Mouse (Mus musculus): ENCODE data around the gene Eri2. TPM values are rescaled to one million over a fixed set of nuclear protein-coding genes. Genes with fewer than 3 reads are reported as not detected.
A peak's percentile ranks its signal among the peaks of the same experiment; 100 is the strongest.
"Not testable (repeated sequence)": the region's sequence is repeated elsewhere in the genome, so short reads cannot be mapped to it uniquely, and the experiment has no call there.

The Eri2 gene
- polyA plus RNA-seq, 1 experiment from 2014 or later, result 16.6 TPM

DNA sequence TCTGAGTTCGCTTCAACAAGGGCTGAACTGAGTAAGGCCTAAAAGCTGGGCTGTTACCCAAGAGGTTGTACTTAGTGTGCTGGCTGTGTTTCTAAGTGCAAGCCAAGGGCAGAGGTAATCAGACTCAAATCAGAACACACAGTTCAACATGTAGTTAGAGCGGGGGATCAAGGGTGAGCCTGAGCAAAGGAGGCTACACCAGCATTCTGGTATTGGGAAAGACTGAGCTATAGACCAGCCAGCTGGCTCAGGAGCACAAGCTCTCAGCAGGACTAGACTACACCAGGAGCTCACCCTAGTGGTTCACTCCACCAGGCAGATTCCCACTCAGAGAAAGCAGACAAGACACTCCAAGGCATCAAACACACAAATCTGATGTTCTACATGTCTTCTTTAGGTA, 10.4 kb downstream of the Eri2 start:
- Histone ChIP-seq H3K4me1 (peaks cover 21% of the 10 kb centered on the region), H3K9ac (no peak overlapping the region), H3K36me3 (peaks cover 46% of the 10 kb centered on the region), H3K27me3 (replicated peaks) (no peaks in the 10 kb centered on the region), H3K9me3 (replicated peaks) (no peaks in the 10 kb centered on the region), H3K4me2 (no peak overlapping the region), H3K4me3 (no peak overlapping the region), H3K27ac (no peak overlapping the region)
- no peak for ATAC-seq
- 79% methylated on average over 2 of the region's 2 CpGs for WGBS (ENCODE audit: insufficient replicate concordance)

GRCm38 (mm10) chr7:119769895-119770294, 24.0 kb downstream of the Eri2 start:
- Histone ChIP-seq H3K4me1 (no peaks in the 10 kb centered on the region), H3K36me3 (no peaks in the 10 kb centered on the region), H3K9me3 (replicated peaks) (no peaks in the 10 kb centered on the region), H3K4me2 (no peak overlapping the region), H3K4me3 (no peak overlapping the region), H3K27ac (no peak overlapping the region), H3K9ac (no peak overlapping the region), H3K27me3 (replicated peaks) (no peaks in the 10 kb centered on the region)
- 81% methylated on average over 8 of the region's 8 CpGs for WGBS (ENCODE audit: insufficient replicate concordance)
- ATAC-seq, result no peak

- H3K4me2 ChIP-seq, result no peak overlapping the region
- H3K9me3 ChIP-seq (replicated peaks), result no peaks in the 10 kb centered on the region
- no peak for ATAC-seq
- H3K9ac ChIP-seq, result no peak overlapping the region
- H3K4me1 ChIP-seq, result no peaks in the 10 kb centered on the region
- no peaks in the 10 kb centered on the region for H3K27me3 ChIP-seq (replicated peaks)
- H3K36me3 ChIP-seq, result no peaks in the 10 kb centered on the region
- no peak overlapping the region for H3K4me3 ChIP-seq
- 61% methylated on average over 6 of the region's 6 CpGs for WGBS (ENCODE audit: insufficient replicate concordance)
- no peak overlapping the region for H3K27ac ChIP-seq
Measured at GRCm38 (mm10) chr7:119766996-119767395, 26.9 kb downstream of the Eri2 start.

DNA sequence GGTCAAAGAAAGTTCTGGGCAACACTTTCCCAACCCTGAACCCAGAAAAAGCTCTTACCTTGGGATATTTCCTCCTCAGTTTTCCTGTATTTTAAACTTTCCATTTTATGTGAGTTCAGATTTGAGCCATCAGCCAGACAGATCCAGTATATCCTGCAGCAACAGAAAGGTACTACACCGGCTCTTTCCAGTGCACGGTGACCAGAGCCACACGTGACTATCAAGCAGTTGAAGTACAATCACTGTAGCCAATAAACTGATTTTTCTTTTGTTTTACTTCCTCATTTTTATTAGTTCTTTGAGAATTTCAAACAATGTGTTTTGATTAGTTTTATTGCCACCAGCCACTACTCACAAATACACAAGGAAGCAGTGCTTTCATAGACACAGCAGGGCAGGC, 29.5 kb downstream of the Eri2 start:
- Histone ChIP-seq H3K27ac (no peak overlapping the region), H3K27me3 (replicated peaks) (no peaks in the 10 kb centered on the region), H3K4me1 (no peaks in the 10 kb centered on the region), H3K9me3 (replicated peaks) (no peaks in the 10 kb centered on the region), H3K36me3 (no peaks in the 10 kb centered on the region), H3K4me2 (no peak overlapping the region), H3K9ac (no peak overlapping the region), H3K4me3 (no peak overlapping the region)
- ATAC-seq, result no peak
- 78% methylated on average over 3 of the region's 3 CpGs for WGBS (ENCODE audit: insufficient replicate concordance)

GRCm38 (mm10) chr7:119762166-119762697, 31.6 kb downstream of the Eri2 start:
- no peak for ATAC-seq
- H3K9me3 ChIP-seq (replicated peaks), result no peaks in the 10 kb centered on the region
- no peak overlapping the region for H3K4me3 ChIP-seq
- no peaks in the 10 kb centered on the region for H3K36me3 ChIP-seq
- H3K4me1 ChIP-seq, result no peaks in the 10 kb centered on the region
- WGBS (ENCODE audit: insufficient replicate concordance), result 43% methylated on average over 4 of the region's 4 CpGs
- no peaks in the 10 kb centered on the region for H3K27me3 ChIP-seq (replicated peaks)
- H3K9ac ChIP-seq, result no peak overlapping the region
- H3K4me2 ChIP-seq, result no peak overlapping the region
- no peak overlapping the region for H3K27ac ChIP-seq

DNA sequence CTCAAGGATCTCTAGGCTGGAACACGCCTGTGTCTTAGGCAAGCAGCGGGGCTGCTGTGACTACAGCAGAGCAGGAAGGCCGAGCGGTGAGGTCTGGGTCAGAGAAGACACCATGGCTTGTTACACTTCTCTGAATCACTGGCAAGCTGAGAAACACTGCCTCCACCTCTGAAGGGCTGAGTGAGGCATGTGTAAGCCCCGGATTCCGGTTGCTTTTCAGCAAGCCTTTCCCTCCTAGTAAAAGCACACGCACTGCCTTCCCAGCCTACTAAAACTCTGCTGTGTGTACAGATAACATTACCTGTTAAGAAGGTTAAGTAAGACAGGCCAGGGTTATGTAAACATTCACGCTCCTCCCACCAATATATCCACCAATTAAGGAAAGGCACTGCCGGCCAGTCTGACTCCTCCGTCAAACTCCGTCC, 33.3 kb downstream of the Eri2 start, which contains the start of gene Acsm3:
Gene Acsm3, plus strand, starts transcription at position 397 of the 425 bp plus-strand sequence.
- whole genome bisulfite sequencing (ENCODE audit: insufficient replicate concordance), result 53% methylated on average over 11 of the region's 11 CpGs
- no peak within 1 kb of the TSS for H3K4me3 ChIP-seq

DNA sequence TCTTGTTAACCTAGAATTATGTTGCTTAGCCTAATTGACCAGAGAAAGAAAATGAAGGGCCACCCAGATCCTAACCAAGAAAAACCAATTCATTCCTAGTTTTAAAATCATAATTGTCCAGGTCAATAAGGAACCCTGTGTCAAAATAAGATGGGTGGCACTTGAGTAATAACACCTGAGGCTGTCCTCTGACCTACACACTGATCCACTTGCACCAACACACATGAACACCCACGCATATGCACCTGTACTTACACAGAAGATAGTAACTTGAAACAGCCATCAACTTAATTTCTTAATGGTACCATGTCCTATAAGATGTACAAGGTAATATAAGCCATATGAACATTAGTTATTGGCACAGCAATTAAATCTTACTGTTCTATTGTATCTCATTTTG, 40.2 kb downstream of the Eri2 start:
- WGBS (ENCODE audit: insufficient replicate concordance), result 67% methylated on average over 1 of the region's 1 CpGs

More for the DNA sequence above, 33.3 kb downstream of the Eri2 start, which contains the start of gene Acsm3:
- no peaks in the 10 kb centered on the region for H3K4me1 ChIP-seq
- no peaks in the 10 kb centered on the region for H3K27me3 ChIP-seq (replicated peaks)
- peak; percentile 46; the same call in 1 of the 2 replicates for ATAC-seq
- no peaks in the 10 kb centered on the region for H3K36me3 ChIP-seq
- H3K9me3 ChIP-seq (replicated peaks), result no peaks in the 10 kb centered on the region
- H3K9ac ChIP-seq, result no peak within 1 kb of the TSS
- no peak within 1 kb of the TSS for H3K27ac ChIP-seq
- peak within 1 kb of the TSS; percentile 12; the same call in 1 of the 2 replicates for H3K4me2 ChIP-seq

DNA sequence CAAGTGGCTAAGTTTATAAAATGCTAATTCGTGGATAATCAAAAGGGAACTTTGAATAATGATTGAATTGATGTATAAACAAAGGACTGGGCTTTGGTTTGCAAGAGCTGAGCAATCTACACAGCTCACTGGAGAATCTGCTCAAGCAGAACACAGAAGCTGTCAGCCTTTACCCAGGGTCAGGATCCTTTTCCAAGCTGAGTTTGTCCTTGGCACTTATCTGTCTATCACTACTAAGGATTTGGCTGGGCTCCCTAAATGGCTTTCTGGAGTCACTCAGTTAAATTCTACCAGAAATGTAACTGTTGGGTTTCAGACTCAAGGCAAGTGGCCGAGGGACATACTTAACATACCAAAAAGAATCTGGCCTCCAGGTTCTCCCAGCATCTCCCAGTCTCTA, 43.9 kb downstream of the Eri2 start:
- Histone ChIP-seq H3K4me2 (no peak overlapping the region), H3K36me3 (no peaks in the 10 kb centered on the region), H3K4me3 (no peak overlapping the region), H3K27ac (no peak overlapping the region), H3K4me1 (no peaks in the 10 kb centered on the region), H3K27me3 (replicated peaks) (no peaks in the 10 kb centered on the region), H3K9me3 (replicated peaks) (no peaks in the 10 kb centered on the region), H3K9ac (no peak overlapping the region)
- 34% methylated on average over 2 of the region's 2 CpGs for WGBS (ENCODE audit: insufficient replicate concordance)
- no peak for ATAC-seq

More for the DNA sequence above, 40.2 kb downstream of the Eri2 start:
- no peaks in the 10 kb centered on the region for H3K9me3 ChIP-seq (replicated peaks)
- H3K4me3 ChIP-seq, result no peak overlapping the region
- ATAC-seq, result no peak
- no peaks in the 10 kb centered on the region for H3K4me1 ChIP-seq
- no peaks in the 10 kb centered on the region for H3K27me3 ChIP-seq (replicated peaks)
- no peaks in the 10 kb centered on the region for H3K36me3 ChIP-seq
- H3K9ac ChIP-seq, result no peak overlapping the region
- H3K27ac ChIP-seq, result no peak overlapping the region
- no peak overlapping the region for H3K4me2 ChIP-seq

DNA sequence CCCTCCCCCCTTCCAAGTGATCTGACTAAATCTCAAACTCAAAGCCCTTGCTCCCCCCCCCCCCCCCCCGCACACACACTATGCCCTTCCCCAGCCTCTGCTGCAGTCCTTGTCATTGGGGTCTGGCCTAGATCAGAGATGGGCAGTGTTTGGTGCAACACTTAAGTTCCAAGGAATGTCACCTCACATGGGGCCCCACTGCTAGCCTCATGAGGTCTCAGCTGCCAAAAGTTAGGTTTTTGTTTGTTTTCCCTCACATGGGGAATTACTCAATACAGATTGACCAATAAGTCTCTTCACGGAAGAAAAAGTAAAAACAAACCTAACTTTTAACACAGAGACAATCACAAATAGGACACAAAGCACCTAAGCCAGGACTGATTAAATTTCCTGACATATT, 45.1 kb downstream of the Eri2 start:
- Histone ChIP-seq H3K9ac (no peak overlapping the region), H3K36me3 (no peaks in the 10 kb centered on the region), H3K27ac (no peak overlapping the region), H3K9me3 (replicated peaks) (no peaks in the 10 kb centered on the region), H3K27me3 (replicated peaks) (no peaks in the 10 kb centered on the region), H3K4me1 (peaks cover 5% of the 10 kb centered on the region), H3K4me3 (no peak overlapping the region), H3K4me2 (no peak overlapping the region)
- 56% methylated on average over 1 of the region's 2 CpGs for WGBS (ENCODE audit: insufficient replicate concordance)
- no peak for ATAC-seq

GRCm38 (mm10) chr7:119745869-119746268, 48.0 kb downstream of the Eri2 start:
- Histone ChIP-seq H3K4me3 (no peak overlapping the region), H3K27me3 (replicated peaks) (no peaks in the 10 kb centered on the region; the same call in 1 of the 2 replicates), H3K9ac (no peak overlapping the region), H3K4me1 (peaks cover 5% of the 10 kb centered on the region), H3K27ac (no peak overlapping the region), H3K4me2 (no peak overlapping the region), H3K36me3 (no peaks in the 10 kb centered on the region), H3K9me3 (replicated peaks) (no peaks in the 10 kb centered on the region)
- WGBS (ENCODE audit: insufficient replicate concordance), result 81% methylated on average over 1 of the region's 1 CpGs
- no peak for ATAC-seq

DNA sequence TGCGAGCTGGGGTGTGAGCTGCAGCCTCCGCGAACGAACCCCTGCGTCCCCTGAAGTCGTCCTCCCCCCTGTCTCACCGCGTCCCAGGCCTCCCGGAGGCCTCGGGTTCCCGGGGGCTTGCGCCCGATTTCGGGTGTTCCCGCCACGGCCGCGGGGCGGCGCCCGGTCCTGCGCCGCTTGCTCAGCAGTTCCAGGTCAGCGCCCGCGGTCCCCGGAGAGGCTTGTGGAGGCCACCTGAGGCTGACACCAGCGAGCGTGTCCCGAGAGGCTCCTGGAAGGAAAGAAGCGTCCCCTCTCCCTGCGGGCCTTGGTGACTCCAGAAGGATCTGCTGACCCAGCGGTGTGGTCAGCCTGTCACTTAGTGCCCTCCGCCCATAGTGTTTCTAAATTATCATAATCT, 49.5 kb downstream of the Eri2 start:
- WGBS (ENCODE audit: insufficient replicate concordance), result 6% methylated on average over 34 of the region's 34 CpGs
- ATAC-seq, result peak; percentile 42

GRCm38 (mm10) chr7:119739798-119740468, 53.9 kb downstream of the Eri2 start:
- not testable (repeated sequence) for H3K27ac ChIP-seq; H3K27me3 ChIP-seq (replicated peaks); ATAC-seq; H3K36me3 ChIP-seq; H3K9me3 ChIP-seq (replicated peaks); H3K9ac ChIP-seq; H3K4me1 ChIP-seq
- 4% methylated on average over 31 of the region's 44 CpGs for WGBS (ENCODE audit: insufficient replicate concordance)
- H3K4me2 ChIP-seq, result peak overlapping the region; percentile 50
- peak overlapping the region; percentile 30 for H3K4me3 ChIP-seq

More for the DNA sequence above, 49.5 kb downstream of the Eri2 start:
- Histone ChIP-seq H3K4me3 (peak overlapping the region; percentile 25), H3K36me3 (no peaks in the 10 kb centered on the region), H3K9ac (0 out of 2 replicates have a peak overlapping the region, but pooled peaks have one; percentile 35), H3K4me1 (peaks cover 5% of the 10 kb centered on the region), H3K27ac (no peak overlapping the region), H3K9me3 (replicated peaks) (no peaks in the 10 kb centered on the region), H3K4me2 (peak overlapping the region; percentile 59), H3K27me3 (replicated peaks) (no peaks in the 10 kb centered on the region; the same call in 1 of the 2 replicates)

Measured in liver, embryonic 12.5 days (tissue).